In genomic region chr11:119144801-119145475, GRCm38 (mm10) we compare ENCODE assay signal across 15 mouse cellular contexts. TPM values are rescaled to one million over a fixed set of nuclear protein-coding genes. Genes with fewer than 3 reads are reported as not detected.
DNase-seq lines count a peak whose midpoint lies in the region; ATAC-seq lines count a peak whose summit lies in the region.
"Had no signal": no experiment of that assay in that cellular context is flagged by ENCODE, and none has a peak within 500 bp of the region (broad histone marks: within the 10 kb centered on the region; RNA-seq: fewer than 3 reads in every experiment).

No protein-coding gene starts in this region.

- peaks cover 3% of the 10 kb centered on the region; the same call in 1 of the 2 replicates for H3K4me1 ChIP-seq in hindbrain, embryonic 11.5 days (replicated peaks; ENCODE audit: control insufficient read depth, insufficient read depth, low read length)
- H3K4me1 ChIP-seq in midbrain, embryonic 11.5 days (ENCODE audit: control insufficient read depth, insufficient read depth, low read length), result peaks cover 3% of the 10 kb centered on the region; the same call in 1 of the 2 replicates
- H3K4me1 ChIP-seq: liver, embryonic 13.5 days had no signal

- no peak overlapping the region for H3K9ac ChIP-seq in hindbrain, embryonic 11.5 days (ENCODE audit: low read depth, low read length)
- H3K9ac ChIP-seq in midbrain, embryonic 11.5 days (ENCODE audit: low read length), result no peak overlapping the region
- H3K9ac ChIP-seq: heart, embryonic 12.5 days; liver, embryonic 13.5 days had no signal

- peak; percentile 45 for ATAC-seq in hindbrain, embryonic 11.5 days (ENCODE audit: low FRiP score)
- peak; percentile 31; the same call in 1 of the 2 replicates for ATAC-seq in midbrain, embryonic 11.5 days (ENCODE audit: low FRiP score)
- ATAC-seq: Patski had no signal

- no peak overlapping the region for H3K4me2 ChIP-seq in hindbrain, embryonic 11.5 days (replicated peaks; ENCODE audit: low read depth, low read length)
- H3K4me2 ChIP-seq in midbrain, embryonic 11.5 days, result no peak overlapping the region
- H3K4me2 ChIP-seq: heart, embryonic 12.5 days; liver, embryonic 13.5 days had no signal

- peak; percentile 36 for DNase-seq in left cerebral cortex, postnatal 4 days
- no peak for DNase-seq in left cerebral cortex, postnatal 10 days (ENCODE audit: extremely low spot score in 1 of 2, low spot score in 2 of 2)
- no peak for DNase-seq in hindbrain, embryonic 11.5 days (ENCODE audit: low spot score)
- DNase-seq in midbrain, embryonic 11.5 days (ENCODE audit: low spot score, missing footprints), result no peak
- DNase-seq in urinary bladder, postnatal 36 days (ENCODE audit: low spot score in 2 of 2), result no peak
- DNase-seq in layer of hippocampus, adult 9-11 months, result no peak
- DNase-seq in thymus, postnatal 10 days (ENCODE audit: low spot score in 2 of 2), result no peak
- no peak for DNase-seq in cerebellum, adult 11-12 months
- DNase-seq: embryo, embryonic 11 days; kidney, adult 9 months; layer of hippocampus, postnatal 36 days; liver, embryonic 13.5 days; spleen, adult 18-20 months had no signal

- intact Hi-C loops in left cerebral cortex, postnatal 4 days (cut with DNase I), result no loop called here
- intact Hi-C loops in left cerebral cortex, postnatal 10 days (cut with DNase I), result no loop called here

- 67% methylated on average over 16 of the region's 16 CpGs for WGBS in hindbrain, embryonic 11.5 days
- 78% methylated on average over 16 of the region's 16 CpGs for WGBS in midbrain, embryonic 11.5 days

- H3K36me3 ChIP-seq in hindbrain, embryonic 11.5 days (ENCODE audit: control insufficient read depth, insufficient read depth, low read length), result no peaks in the 10 kb centered on the region
- H3K36me3 ChIP-seq in midbrain, embryonic 11.5 days (ENCODE audit: control insufficient read depth, insufficient read depth, low read length), result peaks cover 8% of the 10 kb centered on the region; the same call in 1 of the 2 replicates
- H3K36me3 ChIP-seq: liver, embryonic 13.5 days had no signal

- no peak overlapping the region for H3K4me3 ChIP-seq in hindbrain, embryonic 11.5 days (ENCODE audit: low read depth, low read length)
- no peak overlapping the region for H3K4me3 ChIP-seq in midbrain, embryonic 11.5 days (ENCODE audit: low read depth, low read length)
- H3K4me3 ChIP-seq: heart, embryonic 12.5 days; liver, embryonic 13.5 days had no signal

- peak overlapping the region; percentile 27; the same call in 1 of the 2 replicates for H3K27ac ChIP-seq in hindbrain, embryonic 11.5 days (ENCODE audit: low read depth, low read length)
- H3K27ac ChIP-seq in midbrain, embryonic 11.5 days (ENCODE audit: low read depth, low read length), result peak overlapping the region; percentile 20; the same call in 1 of the 2 replicates
- H3K27ac ChIP-seq: liver, embryonic 13.5 days had no signal

- no peaks in the 10 kb centered on the region for H3K9me3 ChIP-seq in hindbrain, embryonic 11.5 days (ENCODE audit: control insufficient read depth, low read length)
- no peaks in the 10 kb centered on the region for H3K9me3 ChIP-seq in midbrain, embryonic 11.5 days (ENCODE audit: control insufficient read depth, low read length)
- H3K9me3 ChIP-seq: heart, embryonic 12.5 days; liver, embryonic 13.5 days had no signal

- H3K27me3 ChIP-seq in hindbrain, embryonic 11.5 days (ENCODE audit: control insufficient read depth, insufficient read depth, low read length), result no peaks in the 10 kb centered on the region
- no peaks in the 10 kb centered on the region for H3K27me3 ChIP-seq in midbrain, embryonic 11.5 days (ENCODE audit: control insufficient read depth, insufficient read depth, low read length)
- H3K27me3 ChIP-seq: liver, embryonic 13.5 days; Patski had no signal

RNA-seq across cellular contexts. Expression of gene Cbx4, which starts 58.9 kb away (rescaled TPM):
- 10 to 100 TPM; 40.8 to 45.2 TPM for total RNA-seq in left cerebral cortex, postnatal 4 days (2021)
- 10 to 100 TPM; 54.4 to 56.9 TPM for total RNA-seq in left cerebral cortex, postnatal 10 days (2021)
- 5.4 and 7.1 TPM in 2 replicates for polyA plus RNA-seq in hindbrain, embryonic 11.5 days (2014; fragmentation: Nextera tagmentation; extraction: Ambion mirVana)
- 6.3 and 7.0 TPM in 2 replicates for polyA plus RNA-seq in midbrain, embryonic 11.5 days (2014; fragmentation: Nextera tagmentation; extraction: Ambion mirVana)
